In genomic region chr2:91962864-91963401, GRCm38 (mm10) we compare ENCODE assay signal across 7 mouse cellular contexts. TPM values are rescaled to one million over a fixed set of nuclear protein-coding genes. Genes with fewer than 3 reads are reported as not detected.
DNase-seq lines count a peak whose midpoint lies in the region; ATAC-seq and TF ChIP-seq lines count a peak whose summit lies in the region.

No protein-coding gene starts in this region.

- peak; percentile 9; the same call in 1 of the 2 replicates for ATAC-seq in liver, embryonic 11.5 days (replicated peaks; ENCODE audit: low FRiP score)
- peak; percentile 38 for ATAC-seq in stomach, postnatal 0 days (ENCODE audit: low FRiP score, low TSS enrichment)

- TF ChIP-seq CTCF in testis, adult 2 months (IDR thresholded peaks at IDR 0.05; ENCODE audit: control insufficient read depth, insufficient read depth, insufficient replicate concordance, low read depth, low read length): no peak
- TF ChIP-seq CTCF in stomach, postnatal 0 days (IDR thresholded peaks at IDR 0.05; ENCODE audit: low read depth): no peak

- no peaks in the 10 kb centered on the region for H3K9me3 ChIP-seq in liver, embryonic 11.5 days (ENCODE audit: control insufficient read depth, low read length)
- no peaks in the 10 kb centered on the region for H3K9me3 ChIP-seq in stomach, postnatal 0 days (ENCODE audit: control insufficient read depth, low read length)

- peaks cover 12% of the 10 kb centered on the region for H3K4me1 ChIP-seq in testis, adult 2 months (ENCODE audit: control insufficient read depth, insufficient read depth, low read length)
- peaks cover 55% of the 10 kb centered on the region for H3K4me1 ChIP-seq in liver, embryonic 11.5 days (replicated peaks; ENCODE audit: control insufficient read depth, insufficient read depth, low read length)
- peaks cover 6% of the 10 kb centered on the region; the same call in 1 of the 2 replicates for H3K4me1 ChIP-seq in stomach, postnatal 0 days (replicated peaks; ENCODE audit: control insufficient read depth, insufficient read depth)

- no peak for DNase-seq in testis, postnatal 10 days (ENCODE audit: low spot score)
- peak; percentile 70 for DNase-seq in cerebellum, adult 9-10 months
- DNase-seq in heart, postnatal 4 days: peak; percentile 54
- no peak for DNase-seq in liver, embryonic 11.5 days (ENCODE audit: low spot score)
- DNase-seq in stomach, postnatal 0 days (ENCODE audit: low spot score): peak; percentile 56
- no peak for DNase-seq in layer of hippocampus, adult 9-10 months (ENCODE audit: low spot score)

- no peak overlapping the region for H3K27ac ChIP-seq in testis, adult 2 months (ENCODE audit: control insufficient read depth, insufficient read depth, low read depth, low read length)
- peak overlapping the region; percentile 87 for H3K27ac ChIP-seq in liver, embryonic 11.5 days (ENCODE audit: low read depth, low read length)
- H3K27ac ChIP-seq in stomach, postnatal 0 days (replicated peaks): peak overlapping the region; percentile 88

- WGBS in liver, embryonic 11.5 days: under 1% methylated on average over 39 of the region's 39 CpGs
- under 1% methylated on average over 29 of the region's 39 CpGs for WGBS in stomach, postnatal 0 days

- peak overlapping the region; percentile 89 for H3K4me3 ChIP-seq in testis, adult 2 months (ENCODE audit: control insufficient read depth, low read depth, low read length)
- peak overlapping the region; percentile 97 for H3K4me3 ChIP-seq in liver, embryonic 11.5 days (ENCODE audit: low read depth, low read length)
- peak overlapping the region; percentile 83 for H3K4me3 ChIP-seq in stomach, postnatal 0 days (ENCODE audit: low read depth, low read length)

- TF ChIP-seq EP300 in stomach, postnatal 0 days (optimal IDR thresholded peaks at IDR 0.05): no peak

- peak overlapping the region; percentile 95 for H3K4me2 ChIP-seq in liver, embryonic 11.5 days
- peak overlapping the region; percentile 86 for H3K4me2 ChIP-seq in stomach, postnatal 0 days (replicated peaks; ENCODE audit: low read depth)

- no peak for TF ChIP-seq POLR2A in testis, adult 2 months (IDR thresholded peaks at IDR 0.05; ENCODE audit: control insufficient read depth, low read depth, low read length)

- no peaks in the 10 kb centered on the region for H3K36me3 ChIP-seq in testis, adult 2 months (ENCODE audit: control insufficient read depth, insufficient read depth, low read length)
- H3K36me3 ChIP-seq in liver, embryonic 11.5 days (ENCODE audit: control insufficient read depth, insufficient read depth, low read length): 0 out of 2 replicates have a peak, but pooled peaks cover 2% of the 10 kb centered on the region
- H3K36me3 ChIP-seq in stomach, postnatal 0 days (ENCODE audit: control insufficient read depth, insufficient read depth, low read length): no peaks in the 10 kb centered on the region

- H3K27me3 ChIP-seq in testis, adult 2 months (ENCODE audit: control insufficient read depth, insufficient read depth, low read length): no peaks in the 10 kb centered on the region
- H3K27me3 ChIP-seq in liver, embryonic 11.5 days (replicated peaks; ENCODE audit: control insufficient read depth, insufficient read depth, low read length): no peaks in the 10 kb centered on the region
- no peaks in the 10 kb centered on the region for H3K27me3 ChIP-seq in stomach, postnatal 0 days (ENCODE audit: control insufficient read depth, insufficient read depth, low read length)

- H3K9ac ChIP-seq in liver, embryonic 11.5 days (ENCODE audit: low read depth, low read length): peak overlapping the region; percentile 90
- peak overlapping the region; percentile 90 for H3K9ac ChIP-seq in stomach, postnatal 0 days (ENCODE audit: low read length)

RNA-seq across cellular contexts. Expression of gene Dgkz, which starts 12.7 kb away (rescaled TPM):
- 14.2 and 14.3 TPM in 2 replicates for polyA plus RNA-seq in testis, adult 2 months (2012; rRNA removed)
- total RNA-seq in heart, postnatal 4 days (2021): 10 to 100 TPM; 76.6 to 80.9 TPM
- 81.4 and 85.9 TPM in 2 replicates for polyA plus RNA-seq in liver, embryonic 11.5 days (2014; fragmentation: Nextera tagmentation; extraction: Ambion mirVana)
- polyA plus RNA-seq in stomach, postnatal 0 days (2015; fragmentation: Nextera tagmentation; extraction: Ambion mirVana): 18.6 and 23.2 TPM in 2 replicates

RNA-seq across cellular contexts. Expression of gene Gm9821, which starts 17.4 kb away (rescaled TPM):
- polyA plus RNA-seq in testis, adult 2 months (2012; rRNA removed): not detected in 2 replicates
- not detected for total RNA-seq in heart, postnatal 4 days (2021)
- 3.7 and 4.8 TPM in 2 replicates for polyA plus RNA-seq in liver, embryonic 11.5 days (2014; fragmentation: Nextera tagmentation; extraction: Ambion mirVana)
- 0.13 and 0.15 TPM in 2 replicates for polyA plus RNA-seq in stomach, postnatal 0 days (2015; fragmentation: Nextera tagmentation; extraction: Ambion mirVana)

RNA-seq across cellular contexts. Expression of gene Mdk, which starts 30.8 kb away (rescaled TPM):
- 9.6 TPM in 2 replicates for polyA plus RNA-seq in testis, adult 2 months (2012; rRNA removed)
- 100 to 1,000 TPM; 102 to 110 TPM for total RNA-seq in heart, postnatal 4 days (2021)
- polyA plus RNA-seq in liver, embryonic 11.5 days (2014; fragmentation: Nextera tagmentation; extraction: Ambion mirVana): 461 and 501 TPM in 2 replicates
- polyA plus RNA-seq in stomach, postnatal 0 days (2015; fragmentation: Nextera tagmentation; extraction: Ambion mirVana): 157 and 170 TPM in 2 replicates

RNA-seq across cellular contexts. Expression of gene Chrm4, which starts 35.9 kb away (rescaled TPM):
- polyA plus RNA-seq in testis, adult 2 months (2012; rRNA removed): 20.3 and 23.6 TPM in 2 replicates
- total RNA-seq in heart, postnatal 4 days (2021): not detected
- polyA plus RNA-seq in liver, embryonic 11.5 days (2014; fragmentation: Nextera tagmentation; extraction: Ambion mirVana): 0.34 and 0.36 TPM in 2 replicates
- 0.08 and 0.16 TPM in 2 replicates for polyA plus RNA-seq in stomach, postnatal 0 days (2015; fragmentation: Nextera tagmentation; extraction: Ambion mirVana)

Comparison
In these comparisons a context has a peak if more than half of its experiments do, and no peak if none do; other contexts are left out.
1. DNase-seq: peak in cerebellum, adult 9-10 months (single experiment), heart, postnatal 4 days (single experiment) and stomach, postnatal 0 days (single experiment); none in testis, postnatal 10 days (single experiment), liver, embryonic 11.5 days (single experiment) and layer of hippocampus, adult 9-10 months (single experiment).
2. RNA of gene Mdk, which starts 30.8 kb away (polyA plus RNA-seq): 461 to 501 TPM in liver, embryonic 11.5 days and 157 to 170 TPM in stomach, postnatal 0 days; 9.6 TPM in testis, adult 2 months; every median in the first group is over 10 times any median in the second.
3. Peak in every context shown above with its lines, with median percentiles within 50 percentile points of each other: H3K4me3 ChIP-seq.